Mouse (Mus musculus): Measurements from ENCODE around the gene Clk2. TPM values are rescaled to one million over a fixed set of nuclear protein-coding genes. Genes with fewer than 3 reads are reported as not detected.

Clk2 gene
- 10 to 100 TPM; 45.3 to 64.8 TPM for total RNA-seq (2021)
- long read RNA-seq, experiment 1, transcript Clk2-202 (13 exons, 2,154 nt) = minor isoform, 7 of 42 reads
- long read RNA-seq, experiment 1, transcript Clk2-203 (13 exons, 2,112 nt) = major isoform, 11 of 42 reads
- long read RNA-seq, experiment 1, partial matches to known transcripts = 8 of 42 reads
- long read RNA-seq, experiment 1, other reads (novel, unspliced or antisense) = 13 of 42 reads
- long read RNA-seq, experiment 2, transcript Clk2-203 (13 exons, 2,112 nt) = major isoform, 20 of 72 reads
- long read RNA-seq, experiment 2, partial matches to known transcripts = 32 of 72 reads
- long read RNA-seq, experiment 2, other reads (novel, unspliced or antisense) = 15 of 72 reads

GRCm38 (mm10) chr3:89164506-89165267, at the start of gene Clk2:
TSS of gene Clk2 (plus strand) at chr3:89164795.
- DNase-seq (ENCODE audit: low spot score in 2 of 2) = peak; percentile 94 to 95

GRCm38 (mm10) chr3:89115522-89115921, 49.1 kb upstream of the Clk2 start:
- no peak for DNase-seq (ENCODE audit: low spot score in 2 of 2)

GRCm38 (mm10) chr3:89123313-89123712, 41.3 kb upstream of the Clk2 start:
- peak; percentile 38 to 62 for DNase-seq (ENCODE audit: low spot score in 2 of 2)

GRCm38 (mm10) chr3:89124241-89124640, 40.4 kb upstream of the Clk2 start:
- DNase-seq (ENCODE audit: low spot score in 2 of 2) = peak in 1 of 2 experiments; percentile 37

- no peak for DNase-seq (ENCODE audit: low spot score in 2 of 2)
Observed at GRCm38 (mm10) chr3:89125981-89126380, 38.6 kb upstream of the Clk2 start.

- no peak for DNase-seq (ENCODE audit: low spot score in 2 of 2)
Observed at GRCm38 (mm10) chr3:89129908-89130307, 34.7 kb upstream of the Clk2 start.

- no peak for DNase-seq (ENCODE audit: low spot score in 2 of 2)
Observed at GRCm38 (mm10) chr3:89131816-89132215, 32.8 kb upstream of the Clk2 start.

GRCm38 (mm10) chr3:89132285-89133062, 32.1 kb upstream of the Clk2 start:
- DNase-seq (ENCODE audit: low spot score in 2 of 2) = peak; percentile 40 to 51

- DNase-seq (ENCODE audit: low spot score in 2 of 2) = no peak
Observed at GRCm38 (mm10) chr3:89133063-89133450, 31.5 kb upstream of the Clk2 start.

- DNase-seq (ENCODE audit: low spot score in 2 of 2) = no peak
Observed at GRCm38 (mm10) chr3:89133752-89134151, 30.8 kb upstream of the Clk2 start.

GRCm38 (mm10) chr3:89135958-89136357, 28.6 kb upstream of the Clk2 start, which contains the start of gene Pklr:
TSS of gene Pklr (plus strand) at chr3:89136142.
- no peak for DNase-seq (ENCODE audit: low spot score in 2 of 2)

GRCm38 (mm10) chr3:89136365-89136764, 28.2 kb upstream of the Clk2 start:
- DNase-seq (ENCODE audit: low spot score in 2 of 2) = no peak

- DNase-seq (ENCODE audit: low spot score in 2 of 2) = no peak
Observed at GRCm38 (mm10) chr3:89144821-89145220, 19.8 kb upstream of the Clk2 start.

GRCm38 (mm10) chr3:89145566-89145965, 19.0 kb upstream of the Clk2 start:
- no peak for DNase-seq (ENCODE audit: low spot score in 2 of 2)

- no peak for DNase-seq (ENCODE audit: low spot score in 2 of 2)
Observed at GRCm38 (mm10) chr3:89147101-89147978, 17.3 kb upstream of the Clk2 start.

GRCm38 (mm10) chr3:89147979-89148311, 16.6 kb upstream of the Clk2 start:
- DNase-seq (ENCODE audit: low spot score in 2 of 2) = no peak

- DNase-seq (ENCODE audit: low spot score in 2 of 2) = no peak
Observed at GRCm38 (mm10) chr3:89148567-89148966, 16.0 kb upstream of the Clk2 start.

- DNase-seq (ENCODE audit: low spot score in 2 of 2) = no peak
Observed at GRCm38 (mm10) chr3:89152084-89152835, 12.3 kb upstream of the Clk2 start.

GRCm38 (mm10) chr3:89156951-89157350, 7.6 kb upstream of the Clk2 start:
- no peak for DNase-seq (ENCODE audit: low spot score in 2 of 2)

GRCm38 (mm10) chr3:89158651-89159050, 5.9 kb upstream of the Clk2 start:
- no peak for DNase-seq (ENCODE audit: low spot score in 2 of 2)
